Mouse (Mus musculus): ENCODE measurements around the gene Elovl3. TPM values are rescaled to one million over a fixed set of nuclear protein-coding genes. Genes with fewer than 3 reads are reported as not detected.

Elovl3 gene
- not detected in 2 replicates for polyA plus RNA-seq (2012; rRNA removed)

DNA sequence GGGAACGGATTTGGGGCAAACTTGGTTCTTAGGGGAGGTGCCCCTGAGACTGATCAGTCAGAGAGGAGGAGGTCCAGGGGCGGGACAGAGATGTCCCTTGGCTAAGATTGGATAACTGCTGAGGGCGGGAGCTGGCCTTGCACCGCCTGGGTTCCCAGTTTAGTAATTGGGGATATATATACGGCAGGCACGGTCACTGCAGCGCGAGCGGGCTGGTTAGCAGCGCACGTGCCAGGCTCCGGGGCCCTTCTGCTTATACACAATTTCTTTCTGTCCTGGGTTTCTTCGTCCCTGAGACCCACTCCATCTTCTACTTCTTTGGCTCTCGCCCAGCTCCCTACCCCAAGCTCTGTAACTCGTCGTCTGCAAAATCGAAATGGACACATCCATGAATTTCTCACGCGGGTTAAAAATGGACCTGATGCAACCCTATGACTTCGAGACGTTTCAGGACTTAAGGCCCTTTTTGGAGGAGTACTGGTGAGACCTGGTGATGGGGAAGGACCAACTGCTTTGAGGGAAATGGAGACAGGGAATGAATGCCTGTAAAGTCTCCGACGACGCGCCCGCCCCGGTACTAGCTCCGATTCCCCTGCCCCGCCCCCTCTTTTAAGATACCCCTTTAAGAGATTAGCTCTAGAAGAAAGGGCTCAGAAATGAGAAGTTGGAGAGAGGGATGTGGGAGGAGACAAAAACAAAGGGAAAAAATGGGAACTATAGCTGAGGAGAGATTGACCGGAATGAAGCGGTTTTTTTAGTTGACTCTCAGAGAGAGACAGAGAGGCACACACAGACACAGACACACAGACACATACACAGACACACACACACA is at the start of gene Elovl3:
Elovl3 (plus strand) TSS at position 204 of the 832 bp plus-strand sequence.

DNA sequence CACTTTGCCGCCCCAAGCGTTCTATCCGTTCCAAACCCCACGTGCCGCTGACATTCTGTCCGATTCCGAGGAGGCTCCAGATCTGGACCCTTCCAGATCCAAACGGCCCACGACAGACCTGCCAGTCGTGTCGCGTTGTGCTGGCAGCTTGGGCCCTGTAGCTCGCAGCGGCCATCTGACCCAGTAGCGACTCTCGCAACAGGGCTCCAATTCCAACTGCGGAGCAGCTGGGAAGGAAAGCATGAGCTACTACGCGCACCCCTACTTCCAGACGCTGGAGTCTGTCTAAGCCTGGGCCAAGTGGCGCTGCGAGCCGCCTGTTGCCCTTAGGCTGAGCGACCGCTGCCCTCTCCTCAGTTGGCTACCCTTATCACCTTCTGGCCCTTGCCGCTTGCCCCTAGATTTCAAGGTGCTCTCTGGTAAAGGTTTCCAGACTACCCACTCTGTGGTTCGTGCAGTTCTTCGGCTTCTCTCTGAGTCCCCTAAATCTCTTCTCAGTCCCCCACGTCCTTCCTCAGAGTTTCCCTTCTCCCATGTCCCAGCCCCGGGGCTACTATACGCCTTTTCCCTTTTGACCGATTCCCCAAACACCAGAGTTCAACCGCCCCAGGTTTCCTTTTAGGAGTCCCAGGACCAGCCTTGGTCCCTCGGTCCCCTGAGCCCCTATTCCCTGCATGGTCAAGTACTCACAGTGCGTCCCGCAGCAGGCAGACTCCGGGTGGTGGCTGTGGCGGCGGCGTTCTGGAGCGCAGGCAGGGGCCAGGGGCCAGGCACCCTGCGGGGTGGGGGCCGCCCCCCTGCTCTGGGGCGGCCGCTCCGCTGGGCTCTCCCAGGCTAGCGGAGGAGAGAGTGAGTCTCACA is 16.0 kb downstream of the Elovl3 start, which contains the start of gene Pitx3:
Pitx3 (minus strand) TSS at position 816 of the 861 bp plus-strand sequence.

DNA sequence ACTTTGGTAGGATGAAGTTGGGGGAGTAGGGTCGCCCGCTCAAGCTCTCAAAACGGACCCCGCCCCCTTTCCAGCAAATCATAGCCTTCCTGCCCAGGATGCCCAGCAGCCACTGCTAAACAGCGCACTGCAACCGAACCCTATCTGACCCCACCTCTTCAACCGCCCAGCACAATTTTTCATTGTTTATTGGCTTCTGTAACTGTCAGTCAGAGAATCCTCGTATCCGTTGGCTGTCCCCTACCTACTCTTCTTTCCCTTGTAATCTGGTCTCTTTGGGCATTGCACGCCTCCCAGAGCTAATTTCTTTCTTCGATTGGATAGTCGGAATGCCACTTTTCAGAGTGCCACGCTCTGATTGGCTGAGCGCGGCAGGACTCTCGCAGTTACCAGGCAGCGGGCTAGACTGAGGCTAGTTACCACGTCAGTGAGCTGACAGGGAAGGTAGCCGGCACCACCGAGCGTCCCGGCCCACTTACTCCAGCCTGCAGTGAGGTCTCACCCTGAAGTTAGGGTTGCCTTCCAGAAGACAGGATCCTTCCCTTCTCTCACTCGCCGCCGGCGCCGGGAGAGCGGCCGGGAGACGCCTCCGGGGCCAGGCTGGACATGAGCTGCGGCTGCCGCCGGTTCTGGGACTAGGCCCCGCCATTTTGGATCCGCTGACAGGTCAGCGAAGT is 20.6 kb downstream of the Elovl3 start, which contains the start of gene Gbf1:
Gbf1 (plus strand) TSS at position 383 of the 677 bp plus-strand sequence.

Other genes starting within 250 kb of the Elovl3 start
- 19.2 and 19.5 TPM in 2 replicates for gene Armh3, start 133.4 kb upstream of the Elovl3 start, polyA plus RNA-seq (2012; rRNA removed)
- 2.8 and 2.9 TPM in 2 replicates for gene Hps6, start 128.4 kb upstream of the Elovl3 start, polyA plus RNA-seq (2012; rRNA removed)
- gene Pprc1, start 87.0 kb upstream of the Elovl3 start, polyA plus RNA-seq (2012; rRNA removed): 21.0 and 25.9 TPM in 2 replicates
- gene Ldb1, start 86.7 kb upstream of the Elovl3 start, polyA plus RNA-seq (2012; rRNA removed): 250 and 287 TPM in 2 replicates
- 47.8 and 49.0 TPM in 2 replicates for gene Nolc1, start 56.0 kb upstream of the Elovl3 start, polyA plus RNA-seq (2012; rRNA removed)
- 0.48 and 0.63 TPM in 2 replicates for gene Pitx3, start 16.4 kb downstream of the Elovl3 start, polyA plus RNA-seq (2012; rRNA removed)
- gene Gbf1, start 20.6 kb downstream of the Elovl3 start, polyA plus RNA-seq (2012; rRNA removed): 65.4 and 67.3 TPM in 2 replicates
- gene Nfkb2, start 172.4 kb downstream of the Elovl3 start, polyA plus RNA-seq (2012; rRNA removed): 3.2 and 3.3 TPM in 2 replicates
- 386 and 422 TPM in 2 replicates for gene Psd, start 195.3 kb downstream of the Elovl3 start, polyA plus RNA-seq (2012; rRNA removed)
- 30.4 and 34.5 TPM in 2 replicates for gene Fbxl15, start 196.3 kb downstream of the Elovl3 start, polyA plus RNA-seq (2012; rRNA removed)
- 257 and 259 TPM in 2 replicates for gene Cuedc2, start 206.8 kb downstream of the Elovl3 start, polyA plus RNA-seq (2012; rRNA removed)
- 15.7 and 20.4 TPM in 2 replicates for gene Mfsd13a, start 209.2 kb downstream of the Elovl3 start, polyA plus RNA-seq (2012; rRNA removed)
- 1.6 and 2.1 TPM in 2 replicates for gene 2310034G01Rik, start 218.4 kb downstream of the Elovl3 start, polyA plus RNA-seq (2012; rRNA removed)